Mouse (Mus musculus) c-Kit-negative CD71-positive TER-119-positive erythroid progenitor cells, embryonic 14.5 days (primary cell): ENCODE measurements around the gene Olfr390.

Experiments
- DNase-seq: peaks from one replicate; pipeline ENCODE4 v3.0.0-alpha.2; 2013; ENCODE audit warnings: low read depth, low spot score

Olfr390 gene

GRCm38 (mm10) chr11:73782664-73783063 lies at the start of gene Olfr390:
Olfr390 (plus strand) TSS chr11:73782964.
- DNase-seq, result no peak

GRCm38 (mm10) chr11:73759115-73759514 lies 23.6 kb upstream of the Olfr390 start:
- no peak for DNase-seq

GRCm38 (mm10) chr11:73780613-73781012 lies 2.2 kb upstream of the Olfr390 start, which contains the start of gene Olfr389:
Olfr389 (minus strand) TSS chr11:73780713.
- DNase-seq, result no peak

- no peak for DNase-seq
Measured at GRCm38 (mm10) chr11:73802952-73803351, 20.2 kb downstream of the Olfr390 start, which contains the start of gene Olfr391-ps. Olfr391-ps (minus strand) TSS chr11:73803052.

- DNase-seq, result no peak
Measured at GRCm38 (mm10) chr11:73816949-73817348, 34.2 kb downstream of the Olfr390 start, which contains the start of gene Olfr392. Olfr392 (minus strand) TSS chr11:73817049.
